Mouse (Mus musculus): Measurements from ENCODE around the gene Ubac2.

The Ubac2 gene

DNA sequence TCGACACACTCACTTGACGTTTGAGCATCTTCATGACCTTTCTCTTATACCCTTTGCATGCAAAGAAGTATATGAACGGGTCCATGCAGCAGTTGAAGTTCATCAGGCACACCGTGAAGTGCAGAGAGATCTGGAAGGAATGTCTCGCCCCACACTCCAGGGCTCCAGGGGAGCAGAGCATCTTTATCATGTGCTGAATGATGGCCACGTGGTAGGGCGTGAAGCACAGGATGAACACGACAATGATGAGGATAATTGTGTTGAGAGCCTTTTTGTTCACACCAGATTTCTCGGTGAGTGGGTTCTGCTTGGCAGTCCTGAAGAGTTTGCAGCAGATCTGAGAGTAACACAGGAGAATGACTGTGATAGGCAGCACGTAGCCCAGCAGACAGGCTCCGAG, 75.7 kb downstream of the Ubac2 start:
- no peak for DNase-seq

DNA sequence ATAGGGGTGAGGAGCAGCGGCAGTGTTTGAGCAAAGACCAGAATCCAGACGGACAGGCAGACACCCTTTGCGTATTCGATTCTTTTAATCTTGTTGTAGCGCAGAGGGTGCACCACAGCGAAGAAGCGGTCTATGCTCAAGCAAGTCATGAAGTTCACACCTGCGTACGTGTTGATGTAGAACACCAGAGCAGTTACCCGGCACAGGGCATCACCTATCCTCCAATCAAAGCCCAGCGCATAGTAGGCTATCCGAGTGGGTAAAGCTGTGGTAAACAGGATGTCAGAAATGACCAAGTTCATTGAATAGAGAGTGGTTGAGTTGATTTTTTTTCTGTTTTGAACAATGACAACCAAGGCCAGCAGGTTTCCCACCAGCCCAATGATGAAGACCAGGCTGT, 76.2 kb downstream of the Ubac2 start:
- no peak for DNase-seq

DNA sequence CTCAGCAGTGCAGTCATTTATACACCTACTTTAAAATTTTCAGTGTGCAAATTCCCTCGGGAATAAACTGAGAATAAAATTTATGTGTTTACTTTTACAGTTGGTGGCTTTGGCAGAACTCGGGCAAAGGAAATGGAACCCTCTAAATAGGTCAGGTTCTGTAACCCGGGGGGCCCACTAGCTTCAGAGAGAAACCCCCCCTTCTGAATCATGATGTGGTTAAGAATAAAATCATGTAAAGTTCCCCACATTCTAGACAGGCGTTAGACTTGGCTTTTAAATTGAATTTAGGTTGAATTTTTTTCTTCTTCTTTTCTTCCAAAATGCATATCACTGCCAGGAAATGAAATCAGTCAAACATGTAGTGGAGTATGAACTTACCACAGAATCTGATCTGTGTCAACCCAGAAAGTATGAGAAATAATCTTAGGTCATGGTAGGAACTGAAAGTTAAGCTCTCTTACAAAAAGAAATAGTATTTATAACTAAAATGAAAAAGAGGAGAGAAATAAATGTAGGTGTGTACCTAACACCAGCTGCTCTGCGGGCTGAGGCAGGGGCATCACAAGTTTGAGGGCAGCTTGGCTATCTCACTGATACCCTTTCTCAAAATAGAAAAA, 76.9 kb downstream of the Ubac2 start:
- no peak for DNase-seq

DNA sequence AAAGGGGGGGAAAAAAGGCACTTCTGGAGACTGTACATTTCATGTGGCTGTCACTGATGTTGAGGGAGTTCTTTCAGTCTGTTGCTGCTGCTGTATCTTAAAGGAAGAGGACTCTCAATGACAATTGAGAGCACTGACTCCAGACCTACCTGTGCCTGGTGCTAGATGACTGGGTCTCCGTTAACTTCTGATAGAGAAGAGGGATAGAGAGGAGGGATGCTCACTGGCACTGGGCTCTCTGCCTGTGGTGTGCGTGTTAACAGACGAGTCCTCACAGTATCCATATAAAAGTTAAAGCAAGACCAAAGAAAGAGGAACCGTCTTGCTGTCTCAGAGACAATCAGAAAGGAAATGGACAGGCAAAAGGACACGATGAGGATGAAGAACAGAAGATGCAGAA, 77.9 kb downstream of the Ubac2 start:
- no peak for DNase-seq

DNA sequence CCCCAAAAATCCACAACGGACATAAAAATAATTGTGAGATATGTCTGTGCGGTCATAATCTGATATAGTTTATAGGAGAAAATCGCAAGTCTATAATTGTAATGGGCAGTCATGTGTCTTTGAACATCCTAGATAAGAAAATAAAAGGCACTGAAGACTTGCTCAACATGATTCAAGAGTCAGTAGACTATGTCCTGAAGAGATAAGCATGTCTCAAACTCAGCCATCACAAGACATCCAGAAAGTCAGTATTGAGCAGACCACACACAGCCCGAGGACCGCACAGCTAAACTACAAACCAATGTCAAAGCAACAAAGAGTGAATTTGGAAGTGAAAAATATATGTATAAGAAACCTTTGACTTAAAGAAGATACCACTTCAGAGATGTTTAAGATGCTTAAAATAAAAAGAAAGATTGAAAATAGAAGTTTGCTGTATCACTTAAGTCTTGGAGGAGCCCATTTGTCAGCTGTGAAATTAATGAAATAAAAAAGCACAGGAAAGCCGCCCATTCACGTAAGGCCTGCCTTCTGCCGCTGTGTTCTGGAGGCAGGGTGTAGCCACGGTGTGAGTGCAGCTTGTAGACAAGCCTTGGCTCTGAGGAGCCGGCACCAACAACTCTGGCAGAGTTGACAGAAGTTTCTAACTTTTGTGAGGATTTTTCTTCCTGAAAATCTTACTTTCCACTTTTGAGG, 78.9 kb downstream of the Ubac2 start:
- no peak for DNase-seq

DNA sequence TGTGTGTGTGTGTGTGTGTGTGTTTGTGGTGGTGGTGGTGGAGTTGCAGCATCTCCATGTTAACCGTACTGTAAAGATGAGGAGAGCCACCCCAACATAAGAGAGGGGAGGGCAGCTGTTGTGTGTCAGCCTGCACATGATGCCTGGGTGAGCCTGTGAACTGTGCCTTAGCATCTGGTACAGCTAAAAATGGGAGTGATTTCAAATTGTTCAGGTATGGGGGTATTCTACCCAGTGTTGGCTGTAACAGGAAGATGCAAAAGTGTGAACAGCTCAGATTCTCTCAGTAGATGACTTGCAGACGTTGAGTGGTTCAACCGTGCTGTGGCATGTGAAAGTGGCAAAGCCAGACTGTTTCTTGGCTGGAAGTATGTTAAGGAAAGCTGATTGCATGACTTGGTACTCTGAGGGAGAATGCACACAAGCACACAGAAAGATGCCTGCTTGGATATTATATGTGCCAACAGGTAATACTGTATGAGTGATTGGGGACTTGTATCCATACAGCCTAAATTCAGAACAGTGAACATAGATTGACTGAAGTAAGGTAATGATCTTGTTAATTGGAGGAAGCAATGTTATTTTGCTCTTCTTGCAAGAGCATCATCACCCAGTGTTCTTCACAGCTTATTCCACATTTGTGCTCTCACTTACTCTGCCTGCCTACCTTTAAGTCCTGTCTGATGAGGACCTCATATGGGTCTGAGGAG, 79.8 kb downstream of the Ubac2 start:
- no peak for DNase-seq

DNA sequence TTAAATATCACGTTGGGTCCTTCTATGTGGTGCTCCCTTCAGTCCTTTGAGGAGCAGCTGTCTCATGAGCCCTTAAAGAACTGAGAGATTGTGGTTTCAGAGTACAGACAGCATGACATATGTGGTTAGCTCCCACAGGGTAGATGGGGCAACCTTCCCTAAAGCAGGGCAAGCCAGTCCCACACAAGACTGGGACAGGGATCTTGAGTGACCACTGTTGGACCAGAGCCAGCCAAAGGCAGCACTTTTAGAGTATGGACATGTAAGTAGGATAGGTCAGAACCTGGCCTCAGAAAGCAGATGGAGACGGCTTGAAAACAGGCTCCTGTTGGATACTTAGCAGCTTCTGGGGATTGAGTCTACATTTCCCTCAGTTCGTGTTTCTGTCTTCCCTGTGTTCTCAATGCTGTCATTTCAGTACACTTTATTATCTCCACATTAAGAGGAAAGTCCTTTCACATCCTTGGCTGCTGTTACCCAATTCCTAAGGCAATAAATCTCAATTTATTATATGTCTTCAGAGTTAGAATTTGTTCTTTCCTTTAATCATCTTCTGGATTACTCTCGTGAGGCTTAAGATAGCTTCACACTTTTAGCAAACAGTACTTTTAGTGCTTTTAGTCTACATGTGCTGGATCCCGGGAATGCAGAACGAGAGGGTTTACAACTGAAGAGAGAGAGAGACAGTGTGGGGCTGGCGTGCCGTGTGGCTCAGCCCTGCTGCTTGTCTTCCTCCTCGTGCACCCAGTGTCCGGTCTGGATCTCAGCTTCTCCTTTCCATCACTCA, 80.5 kb downstream of the Ubac2 start:
- DNase-seq = no peak

DNA sequence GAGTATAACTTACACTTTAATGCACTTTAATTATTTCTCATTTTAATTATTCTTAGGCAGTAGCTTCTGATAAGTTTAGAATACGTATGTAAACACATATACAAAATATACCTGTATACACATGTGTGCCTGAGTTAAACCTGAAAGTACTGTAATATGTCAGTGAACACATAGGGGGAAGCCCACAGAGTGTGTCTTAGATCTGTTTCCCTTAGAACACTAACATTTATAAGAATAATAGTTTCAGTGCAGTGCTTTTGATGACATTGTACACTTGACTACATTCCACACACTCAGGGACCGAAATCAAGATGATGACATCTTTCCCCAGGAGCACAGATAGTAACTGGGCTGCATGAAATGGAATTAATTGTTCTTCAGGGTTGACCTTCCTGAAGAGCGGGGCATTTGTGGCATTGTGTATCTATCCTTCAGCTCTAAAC, 81.1 kb downstream of the Ubac2 start:
- DNase-seq = no peak

DNA sequence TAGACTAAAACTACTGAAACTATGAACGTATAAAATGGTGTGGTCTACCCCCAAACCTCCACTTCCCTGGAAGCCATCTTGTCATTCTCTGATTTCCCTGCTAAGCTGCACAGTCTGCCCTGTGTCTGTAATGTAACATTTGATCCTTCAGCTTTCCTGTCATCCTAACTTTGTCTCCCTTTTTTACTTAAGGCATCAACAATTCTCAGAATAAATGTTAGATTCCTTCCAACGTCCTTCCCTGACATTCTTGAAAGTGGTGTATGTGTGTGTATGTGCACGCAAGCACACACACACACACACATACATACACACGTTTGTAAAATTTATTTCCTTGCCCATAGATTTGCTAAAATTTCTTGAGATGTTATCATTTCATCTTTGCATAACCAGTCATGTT, 81.6 kb downstream of the Ubac2 start:
- no peak for DNase-seq

DNA sequence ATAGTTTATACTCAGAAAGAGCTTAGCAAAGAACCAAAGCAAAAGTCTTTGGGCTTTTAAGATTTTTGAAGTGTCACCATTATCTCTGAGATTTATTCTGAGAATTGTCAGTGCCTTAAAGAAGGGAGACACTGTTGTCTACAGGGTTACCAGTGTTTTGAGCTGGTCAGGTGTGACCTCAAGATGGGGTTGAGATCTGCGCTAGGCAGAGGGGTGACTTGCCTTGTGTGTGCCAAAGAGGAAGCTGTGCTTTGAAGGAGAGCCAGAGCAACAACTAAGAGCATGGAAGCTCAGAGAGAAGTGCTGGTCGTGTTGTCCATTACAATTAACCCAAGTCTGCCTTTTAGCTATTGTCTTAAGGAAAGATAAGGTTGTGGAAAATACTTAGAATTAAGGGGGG, 82.1 kb downstream of the Ubac2 start:
- DNase-seq = no peak

DNA sequence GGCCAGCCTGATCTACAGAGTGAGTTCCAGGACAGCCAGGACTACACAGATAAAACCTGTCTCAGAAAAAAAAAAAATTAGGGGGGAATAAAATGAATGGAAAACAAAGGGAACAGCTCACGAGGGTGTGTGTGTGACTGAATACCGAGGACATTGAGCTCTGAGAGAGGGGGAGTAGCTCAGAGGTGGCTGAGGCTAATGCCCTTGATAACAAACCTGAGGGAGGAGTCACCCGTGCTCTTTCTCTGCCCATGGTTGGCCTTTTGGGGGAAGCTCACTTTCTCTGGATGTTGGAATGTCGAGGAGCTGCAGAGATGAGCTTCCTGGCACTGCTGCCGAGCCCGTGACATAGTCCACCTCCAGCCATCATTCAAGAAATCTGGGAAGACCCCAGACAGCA, 82.6 kb downstream of the Ubac2 start:
- no peak for DNase-seq

DNA sequence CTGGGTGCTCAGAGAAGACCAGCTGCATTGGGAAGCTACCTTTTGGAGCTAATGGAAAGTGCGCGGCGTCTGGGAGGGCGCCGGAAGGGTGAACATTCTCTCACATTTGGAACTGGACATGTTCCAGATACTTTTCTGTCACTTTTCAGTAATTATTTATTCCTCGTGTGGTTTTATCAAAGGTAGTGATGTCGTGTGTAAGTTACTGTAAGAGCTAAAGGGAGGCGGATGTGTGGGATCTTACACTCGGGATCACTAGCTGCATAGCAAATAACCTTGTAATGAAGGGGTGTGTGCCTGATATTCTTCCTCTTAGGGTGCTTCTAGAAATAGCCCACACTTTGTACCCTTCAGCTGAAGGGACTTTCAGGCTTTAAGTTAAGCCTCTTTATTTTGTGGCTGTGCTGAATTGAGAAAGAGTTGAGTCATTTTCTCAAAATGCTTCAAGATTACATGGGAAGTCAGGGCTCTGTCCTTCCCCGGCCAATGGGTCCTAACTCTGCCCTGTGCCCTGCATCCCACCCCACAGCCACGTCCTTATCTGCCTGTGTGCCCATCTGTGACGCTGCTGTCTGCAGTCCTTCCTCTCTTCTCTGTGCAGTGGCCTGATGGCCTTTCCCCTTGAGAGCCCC, 83.2 kb downstream of the Ubac2 start:
- no peak for DNase-seq

DNA sequence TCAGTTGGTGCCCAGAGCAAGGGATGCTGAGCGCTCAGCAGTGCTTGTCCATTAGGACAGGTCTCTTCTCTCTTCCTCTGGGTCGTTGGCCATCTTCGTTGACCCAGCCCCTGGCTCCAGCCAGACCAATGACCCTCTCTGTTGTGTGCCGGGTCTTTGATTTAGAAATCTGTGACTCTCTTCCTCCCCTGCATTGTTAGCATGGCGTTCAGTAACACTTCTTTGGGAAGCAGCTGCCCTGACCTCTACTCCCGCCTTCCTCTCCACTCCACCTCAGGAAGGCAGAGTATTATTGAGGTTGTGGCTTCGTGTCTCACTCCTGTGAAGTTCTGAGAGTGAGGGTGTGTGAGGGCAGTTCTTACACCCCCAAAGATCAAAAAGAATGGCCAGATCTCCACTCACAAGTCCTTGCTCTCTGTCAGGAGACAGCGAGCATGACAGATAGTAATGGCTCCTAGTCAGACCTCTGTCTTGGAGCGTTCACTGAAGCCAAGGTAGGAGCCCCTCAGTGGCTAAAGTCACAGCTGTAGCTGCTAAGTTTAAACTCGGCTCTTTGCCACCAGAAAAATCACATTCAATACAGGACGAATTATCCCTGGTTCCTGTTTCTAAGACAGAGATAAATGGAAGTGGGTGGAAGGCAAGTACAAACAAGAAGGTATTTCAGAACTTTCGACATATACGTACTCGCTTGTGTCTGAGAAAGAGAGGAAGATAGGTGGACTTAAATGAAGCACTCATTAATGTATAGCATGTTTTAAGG, 83.9 kb downstream of the Ubac2 start:
- no peak for DNase-seq

DNA sequence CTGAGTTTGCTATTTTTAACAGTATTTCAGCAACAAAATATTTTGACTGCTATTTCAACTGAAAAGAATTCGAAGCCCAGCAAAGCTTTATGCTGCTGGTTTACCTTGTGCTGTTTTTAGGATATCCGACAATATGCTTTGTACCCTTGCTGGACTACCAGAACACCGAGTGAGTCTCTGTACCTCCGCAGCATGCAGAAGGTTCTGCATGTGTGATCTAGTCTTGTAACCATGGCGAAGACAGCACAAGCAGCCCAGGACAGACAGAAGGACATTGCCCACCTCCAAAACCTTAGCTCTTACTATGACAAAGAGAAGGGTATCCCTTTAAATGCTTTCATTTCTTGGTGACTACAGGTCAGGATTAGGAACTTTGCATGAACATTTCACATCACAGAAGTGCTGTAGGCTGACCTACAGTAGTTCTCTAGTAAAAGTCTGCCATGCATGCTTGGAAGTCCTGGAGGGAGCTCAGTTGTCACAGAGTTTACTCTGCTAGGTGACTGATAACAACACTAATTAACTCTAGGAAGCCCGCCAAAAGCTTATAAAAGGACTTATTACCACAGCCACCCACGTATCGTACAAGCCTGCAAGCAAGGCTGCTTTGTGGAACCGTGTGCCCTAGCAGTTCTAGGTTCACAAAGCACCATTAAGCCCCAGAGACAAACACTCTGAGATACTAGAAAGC, 85.0 kb downstream of the Ubac2 start:
- no peak for DNase-seq

DNA sequence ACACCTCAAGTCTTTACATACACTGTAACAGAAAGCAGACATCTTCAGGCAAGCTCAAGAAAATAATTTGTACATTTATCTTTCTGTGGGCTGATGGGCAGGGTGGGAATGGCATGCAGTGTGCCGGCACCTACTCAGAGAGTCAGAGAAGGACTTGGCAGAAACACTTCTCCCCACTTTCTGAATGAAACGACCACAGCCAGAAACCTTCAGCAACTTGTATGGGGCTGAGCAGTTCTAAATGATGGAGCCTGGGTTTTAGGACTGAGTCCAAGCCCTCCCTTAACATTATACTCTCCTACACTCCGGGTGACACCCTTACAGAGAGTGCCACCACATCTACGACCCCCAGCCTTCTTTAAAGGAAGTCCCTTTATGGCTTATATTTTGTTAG, 85.5 kb downstream of the Ubac2 start:
- no peak for DNase-seq

DNA sequence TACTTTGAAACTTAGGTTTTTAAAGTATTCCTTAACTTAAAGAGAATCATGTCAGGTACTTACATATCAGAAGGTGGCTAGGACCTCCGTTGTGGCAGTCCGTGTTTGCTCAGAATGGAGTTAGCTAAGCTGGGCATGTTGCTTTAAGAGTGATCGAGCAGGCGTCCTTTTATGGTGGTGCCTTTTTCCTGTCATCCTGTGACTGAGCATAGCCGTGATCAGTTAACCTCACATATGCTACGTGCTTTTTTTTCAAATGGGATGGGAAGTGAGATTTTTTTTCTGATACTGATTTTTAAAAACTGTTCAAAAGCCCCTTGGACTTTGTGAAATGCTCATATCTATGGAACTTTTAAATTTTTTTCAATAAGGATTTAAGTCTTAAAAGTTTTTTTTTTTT, 86.6 kb downstream of the Ubac2 start, which contains the start of gene Gpr183:
Gpr183 (minus strand) TSS at position 206 of the 400 bp plus-strand sequence.
- no peak for DNase-seq

DNA sequence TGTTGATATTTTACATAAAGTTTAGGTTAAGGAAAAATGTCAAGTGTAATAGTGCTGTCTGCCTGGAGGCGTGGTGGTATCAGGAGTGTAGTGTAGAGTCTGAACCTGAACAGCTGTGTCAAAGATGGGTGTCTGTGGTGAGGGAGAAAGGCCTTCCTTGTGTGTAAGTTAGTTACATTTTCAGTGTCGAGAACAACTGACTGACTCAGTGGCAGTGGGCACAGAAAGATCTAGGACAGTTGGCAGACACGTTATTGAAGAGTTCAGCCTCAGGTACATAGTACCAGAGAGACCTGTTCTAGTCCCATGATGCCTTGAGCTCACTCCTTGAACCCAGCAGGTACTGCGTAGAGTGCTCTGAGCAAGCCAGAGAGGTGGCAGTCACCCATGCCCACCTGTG, 87.0 kb downstream of the Ubac2 start:
- DNase-seq = no peak

DNA sequence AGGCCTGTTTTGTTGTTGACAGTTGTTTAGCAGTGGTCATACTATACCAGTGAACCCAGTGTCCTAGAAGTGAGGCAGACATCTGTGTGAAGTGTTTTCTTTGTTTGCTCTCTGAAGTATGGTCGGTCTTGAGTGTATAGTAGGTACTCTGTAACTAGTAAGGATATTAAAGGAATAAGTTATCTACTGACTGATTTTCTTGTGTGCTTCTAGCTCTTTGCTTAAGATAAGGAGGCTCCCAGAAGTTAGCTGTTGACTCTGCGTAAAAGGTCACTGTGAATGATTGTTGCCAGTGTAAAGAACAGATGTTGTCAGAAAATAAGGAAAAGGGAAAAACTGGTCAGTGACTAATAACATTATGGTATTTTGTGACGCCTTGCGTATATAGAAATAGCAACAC, 88.7 kb downstream of the Ubac2 start:
- DNase-seq = no peak

DNA sequence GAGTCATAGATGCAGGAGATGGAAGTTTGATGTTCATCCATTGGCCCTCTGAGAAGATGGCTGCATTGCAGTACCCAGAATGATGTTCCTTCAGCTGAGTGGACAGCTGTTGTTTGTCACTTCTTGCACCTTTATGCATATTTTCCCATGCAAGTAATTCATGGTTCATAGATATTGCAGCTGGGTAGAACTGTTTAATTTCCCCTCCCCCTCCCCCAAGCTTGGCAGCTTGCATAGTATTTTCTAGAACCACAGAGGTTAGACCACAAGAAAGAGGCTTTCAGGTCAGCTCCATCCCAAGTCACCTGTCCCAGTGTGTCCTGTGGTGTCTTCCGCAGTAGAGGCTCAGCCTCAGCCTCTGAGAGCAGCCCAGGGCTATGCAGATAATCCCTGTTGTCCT, 92.0 kb downstream of the Ubac2 start:
- DNase-seq = no peak

DNA sequence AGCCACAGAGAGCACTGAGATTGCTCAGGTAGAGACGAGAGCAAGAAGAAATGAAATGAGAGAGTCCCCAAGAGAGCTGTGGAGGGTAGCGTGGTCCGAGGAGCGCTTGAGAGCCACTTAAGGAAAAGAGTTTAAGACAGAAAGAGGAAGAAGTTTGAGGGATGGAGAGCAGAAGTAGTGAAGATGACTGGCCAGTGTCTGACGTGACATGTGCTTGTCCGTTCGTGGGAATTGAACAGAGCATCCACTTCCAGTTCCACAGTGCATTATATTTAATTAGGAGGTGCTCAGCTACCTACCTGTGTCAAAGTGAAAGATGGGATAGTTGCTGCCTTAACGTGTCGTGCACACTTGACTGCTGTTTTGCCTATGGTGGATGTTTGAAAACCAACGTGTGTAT, 94.7 kb downstream of the Ubac2 start:
- DNase-seq = no peak

DNA sequence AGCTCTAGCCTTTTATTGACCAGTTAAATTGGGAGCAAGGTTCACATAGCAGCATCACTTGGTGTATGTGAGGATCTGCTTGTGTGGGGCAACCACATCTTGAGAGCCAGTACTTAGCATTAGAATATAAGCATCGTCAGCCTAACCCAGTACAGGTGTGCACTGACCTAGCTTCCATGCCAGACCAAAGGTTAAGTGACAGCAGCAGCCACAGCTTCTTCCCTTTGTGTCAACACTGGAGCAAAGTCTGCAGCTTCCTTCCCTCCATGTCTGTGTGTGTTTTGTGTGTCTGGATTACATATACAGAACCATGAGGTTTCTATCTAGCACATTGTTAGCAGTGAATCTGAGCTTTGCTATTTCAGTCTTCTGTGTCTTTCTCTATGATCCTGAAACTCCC, 103.1 kb downstream of the Ubac2 start:
- DNase-seq = no peak

Data from lung, postnatal 14 days (tissue).